23 mouse cellular contexts compared by ENCODE assay signal in the genomic region with DNA sequence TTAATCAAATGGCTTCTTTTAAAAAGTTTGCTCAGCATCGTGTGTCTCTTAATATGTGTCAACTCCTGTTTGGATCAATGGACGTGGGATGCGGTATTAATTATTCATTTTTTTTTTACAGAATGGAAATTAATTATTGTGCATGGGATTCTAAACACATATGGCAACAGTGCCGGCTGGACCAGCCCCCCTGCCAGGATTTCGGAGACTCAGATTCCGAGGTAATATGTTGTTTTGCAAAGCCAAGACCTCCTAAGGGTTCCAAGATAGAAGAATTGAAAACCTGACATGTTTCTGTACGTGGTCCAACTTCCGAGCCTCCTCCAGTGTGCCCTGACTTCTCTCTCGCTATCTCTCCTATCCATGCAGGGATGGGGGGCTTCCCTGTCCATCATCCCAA.
A peak's percentile ranks its signal among the peaks of the same experiment; 100 is the strongest.
DNase-seq lines count a peak whose midpoint lies in the region; ATAC-seq lines count a peak whose summit lies in the region.
"Had no signal": no experiment of that assay in that cellular context is flagged by ENCODE, and none has a peak within 500 bp of the region (broad histone marks: within the 10 kb centered on the region; RNA-seq: fewer than 3 reads in every experiment).

No protein-coding gene starts in this region.

- 0 out of 2 replicates have a peak, but pooled peaks have one; percentile 18 for ATAC-seq in forebrain, embryonic 16.5 days
- no peak for ATAC-seq in forebrain, embryonic 12.5 days (ENCODE audit: low FRiP score)
- no peak for ATAC-seq in midbrain, embryonic 16.5 days
- no peak for ATAC-seq in midbrain, embryonic 15.5 days (replicated peaks)
- no peak for ATAC-seq in neural tube, embryonic 15.5 days (ENCODE audit: low FRiP score)
- ATAC-seq: CD4-positive, CD25-positive, alpha-beta regulatory T cell, adult 4 months; hindbrain, embryonic 16.5 days had no signal

- H3K4me1 ChIP-seq in forebrain, embryonic 16.5 days (replicated peaks; ENCODE audit: control insufficient read depth, insufficient read depth, low read length) = peaks cover 16% of the 10 kb centered on the region
- H3K4me1 ChIP-seq in forebrain, embryonic 12.5 days = peaks cover 30% of the 10 kb centered on the region
- H3K4me1 ChIP-seq in midbrain, embryonic 10.5 days = peaks cover 48% of the 10 kb centered on the region
- peaks cover 2% of the 10 kb centered on the region; the same call in 1 of the 2 replicates for H3K4me1 ChIP-seq in midbrain, embryonic 16.5 days (ENCODE audit: control insufficient read depth, insufficient read depth, low read length)
- H3K4me1 ChIP-seq in midbrain, embryonic 15.5 days = peaks cover 15% of the 10 kb centered on the region
- no peaks in the 10 kb centered on the region for H3K4me1 ChIP-seq in neural tube, embryonic 15.5 days

- no peaks in the 10 kb centered on the region for H3K9me3 ChIP-seq in forebrain, embryonic 16.5 days (ENCODE audit: control insufficient read depth, low read length)
- H3K9me3 ChIP-seq in forebrain, embryonic 12.5 days = no peaks in the 10 kb centered on the region
- H3K9me3 ChIP-seq in midbrain, embryonic 10.5 days (replicated peaks) = no peaks in the 10 kb centered on the region
- no peaks in the 10 kb centered on the region for H3K9me3 ChIP-seq in midbrain, embryonic 16.5 days (replicated peaks; ENCODE audit: control insufficient read depth, low read length, poor library complexity, severe bottlenecking)
- H3K9me3 ChIP-seq in midbrain, embryonic 15.5 days = no peaks in the 10 kb centered on the region
- H3K9me3 ChIP-seq in neural tube, embryonic 15.5 days (replicated peaks) = no peaks in the 10 kb centered on the region
- H3K9me3 ChIP-seq: embryonic facial prominence, embryonic 15.5 days; heart, embryonic 12.5 days had no signal

- no peak overlapping the region for H3K4me2 ChIP-seq in forebrain, embryonic 16.5 days (ENCODE audit: low read length)
- H3K4me2 ChIP-seq in forebrain, embryonic 12.5 days = no peak overlapping the region
- H3K4me2 ChIP-seq in midbrain, embryonic 16.5 days (ENCODE audit: low read length) = no peak overlapping the region
- H3K4me2 ChIP-seq in midbrain, embryonic 15.5 days = 0 out of 2 replicates have a peak overlapping the region, but pooled peaks have one; percentile 3
- H3K4me2 ChIP-seq in neural tube, embryonic 15.5 days = no peak overlapping the region
- H3K4me2 ChIP-seq: embryonic facial prominence, embryonic 15.5 days; heart, embryonic 12.5 days had no signal

- WGBS in forebrain, embryonic 16.5 days = 9% methylated on average over 9 of the region's 9 CpGs
- WGBS in forebrain, embryonic 12.5 days = 46% methylated on average over 9 of the region's 9 CpGs
- 79% methylated on average over 9 of the region's 9 CpGs for WGBS in midbrain, embryonic 10.5 days
- 28% methylated on average over 9 of the region's 9 CpGs for WGBS in midbrain, embryonic 16.5 days
- WGBS in midbrain, embryonic 15.5 days = 29% methylated on average over 9 of the region's 9 CpGs
- WGBS in neural tube, embryonic 15.5 days = 57% methylated on average over 9 of the region's 9 CpGs

- no peak overlapping the region for H3K27ac ChIP-seq in forebrain, embryonic 16.5 days (ENCODE audit: low read length)
- H3K27ac ChIP-seq in forebrain, embryonic 12.5 days = no peak overlapping the region
- H3K27ac ChIP-seq in midbrain, embryonic 10.5 days (replicated peaks) = peak overlapping the region; percentile 13; the same call in 1 of the 2 replicates
- H3K27ac ChIP-seq in midbrain, embryonic 16.5 days (ENCODE audit: low read length) = no peak overlapping the region
- no peak overlapping the region for H3K27ac ChIP-seq in midbrain, embryonic 15.5 days
- no peak overlapping the region for H3K27ac ChIP-seq in neural tube, embryonic 15.5 days (replicated peaks)
- H3K27ac ChIP-seq: embryonic facial prominence, embryonic 15.5 days; gastrocnemius, adult 2 months had no signal

- H3K9ac ChIP-seq in forebrain, embryonic 16.5 days (replicated peaks; ENCODE audit: low read depth, low read length) = no peak overlapping the region
- H3K9ac ChIP-seq in forebrain, embryonic 12.5 days = no peak overlapping the region
- H3K9ac ChIP-seq in midbrain, embryonic 16.5 days (ENCODE audit: low read depth, low read length) = no peak overlapping the region
- no peak overlapping the region for H3K9ac ChIP-seq in midbrain, embryonic 15.5 days
- H3K9ac ChIP-seq in neural tube, embryonic 15.5 days (replicated peaks) = no peak overlapping the region
- H3K9ac ChIP-seq: embryonic facial prominence, embryonic 15.5 days; heart, embryonic 12.5 days had no signal

- DNase-seq in cerebellum, postnatal 10 days = peak; percentile 52 to 74
- no peak for DNase-seq in cerebellum, adult 11 months
- DNase-seq in midbrain, embryonic 10.5 days (ENCODE audit: low spot score) = no peak
- DNase-seq: adrenal gland, adult 8-10 months; adrenal gland, postnatal 36 days; B cell, adult 2 months; cerebellum, adult 11-12 months; cerebellum, adult 9-11 months; embryo, embryonic 11 days; gastrocnemius, adult 2 months; gastrocnemius, postnatal 25 days; heart, postnatal 36 days had no signal

- H3K4me3 ChIP-seq in forebrain, embryonic 16.5 days (replicated peaks; ENCODE audit: low read length) = no peak overlapping the region
- H3K4me3 ChIP-seq in forebrain, embryonic 12.5 days (replicated peaks) = no peak overlapping the region
- no peak overlapping the region for H3K4me3 ChIP-seq in midbrain, embryonic 10.5 days
- no peak overlapping the region for H3K4me3 ChIP-seq in midbrain, embryonic 16.5 days (ENCODE audit: low read depth, low read length)
- no peak overlapping the region for H3K4me3 ChIP-seq in midbrain, embryonic 15.5 days
- H3K4me3 ChIP-seq in neural tube, embryonic 15.5 days (replicated peaks) = no peak overlapping the region
- H3K4me3 ChIP-seq: embryonic facial prominence, embryonic 15.5 days; erythroblast, embryonic 14.5 days; gastrocnemius, adult 2 months; heart, embryonic 12.5 days had no signal

- no peaks in the 10 kb centered on the region for H3K27me3 ChIP-seq in forebrain, embryonic 16.5 days (replicated peaks; ENCODE audit: control insufficient read depth, insufficient read depth, low read length)
- H3K27me3 ChIP-seq in forebrain, embryonic 12.5 days = no peaks in the 10 kb centered on the region
- H3K27me3 ChIP-seq in midbrain, embryonic 10.5 days (ENCODE audit: low read depth, poor library complexity, severe bottlenecking) = peaks cover 19% of the 10 kb centered on the region
- H3K27me3 ChIP-seq in midbrain, embryonic 16.5 days (ENCODE audit: control insufficient read depth, insufficient read depth, low read depth, low read length) = no peaks in the 10 kb centered on the region
- 0 out of 2 replicates have a peak, but pooled peaks cover 3% of the 10 kb centered on the region for H3K27me3 ChIP-seq in midbrain, embryonic 15.5 days (replicated peaks)
- no peaks in the 10 kb centered on the region for H3K27me3 ChIP-seq in neural tube, embryonic 15.5 days (replicated peaks)
- H3K27me3 ChIP-seq: embryonic facial prominence, embryonic 15.5 days had no signal

- no peaks in the 10 kb centered on the region for H3K36me3 ChIP-seq in forebrain, embryonic 16.5 days (ENCODE audit: control insufficient read depth, insufficient read depth)
- no peaks in the 10 kb centered on the region for H3K36me3 ChIP-seq in forebrain, embryonic 12.5 days (replicated peaks)
- H3K36me3 ChIP-seq in midbrain, embryonic 10.5 days = no peaks in the 10 kb centered on the region
- H3K36me3 ChIP-seq in midbrain, embryonic 16.5 days (ENCODE audit: control insufficient read depth, insufficient read depth, low read length) = no peaks in the 10 kb centered on the region
- H3K36me3 ChIP-seq in midbrain, embryonic 15.5 days (replicated peaks) = no peaks in the 10 kb centered on the region
- no peaks in the 10 kb centered on the region for H3K36me3 ChIP-seq in neural tube, embryonic 15.5 days
- H3K36me3 ChIP-seq: embryonic facial prominence, embryonic 15.5 days; G1E; heart, embryonic 12.5 days had no signal

Comparison
In these comparisons a context has a peak if more than half of its experiments do, and no peak if none do; other contexts are left out.
1. DNase-seq: peak in cerebellum, postnatal 10 days (2 of 2); none in cerebellum, adult 11 months (single experiment) and midbrain, embryonic 10.5 days (single experiment).